11 mouse cellular contexts compared by ENCODE assay signal in genomic region chr9:107278126-107278525, GRCm38 (mm10). TPM values are rescaled to one million over a fixed set of nuclear protein-coding genes. Genes with fewer than 3 reads are reported as not detected.
DNase-seq lines count a peak whose midpoint lies in the region; TF ChIP-seq lines count a peak whose summit lies in the region.
"Had no signal": no experiment of that assay in that cellular context is flagged by ENCODE, and none has a peak within 500 bp of the region (broad histone marks: within the 10 kb centered on the region; RNA-seq: fewer than 3 reads in every experiment).

No protein-coding gene starts in this region.

- TF ChIP-seq CTCF in layer of hippocampus, adult 2 months (conservative IDR thresholded peaks at IDR 0.05), result peak; percentile 79
- TF ChIP-seq CTCF in brain, embryonic 14.5 days (IDR thresholded peaks at IDR 0.05; ENCODE audit: borderline replicate concordance, extremely low read depth, insufficient read depth, insufficient read length), result peak; percentile 37; the same call in 1 of the 2 replicates
- no peak for TF ChIP-seq CTCF in lung, adult 2 months (IDR thresholded peaks at IDR 0.05; ENCODE audit: insufficient read depth, low read length)

- peak; percentile 64 to 65 for DNase-seq in cerebellum, postnatal 10 days
- no peak for DNase-seq in cerebellum, postnatal 4 days (ENCODE audit: low spot score in 2 of 2)
- DNase-seq in layer of hippocampus, adult 2 months (ENCODE audit: low spot score in 2 of 2), result peak in 1 of 2 experiments; percentile 46
- no peak for DNase-seq in layer of hippocampus, postnatal 14 days (ENCODE audit: low spot score in 2 of 2)
- DNase-seq in 416B (ENCODE audit: low read depth), result peak; percentile 27
- DNase-seq in brain, embryonic 14.5 days (ENCODE audit: low read depth), result peak; percentile 40
- no peak for DNase-seq in urinary bladder, adult 2 months (ENCODE audit: low spot score)
- DNase-seq in lung, adult 2 months, result no peak
- DNase-seq: liver, postnatal 0 days had no signal

- H3K27ac ChIP-seq in layer of hippocampus, adult 2 months, result no peak overlapping the region
- H3K27ac ChIP-seq: heart, embryonic 13.5 days; neural tube, embryonic 12.5 days had no signal

- H3K4me3 ChIP-seq in layer of hippocampus, adult 2 months, result no peak overlapping the region
- no peak overlapping the region for H3K4me3 ChIP-seq in lung, adult 2 months (replicated peaks; ENCODE audit: extremely low read depth, low read depth, low read length)
- H3K4me3 ChIP-seq: heart, embryonic 13.5 days; neural tube, embryonic 12.5 days had no signal

- peaks cover 15% of the 10 kb centered on the region for H3K4me1 ChIP-seq in lung, adult 2 months (ENCODE audit: control insufficient read depth, insufficient read depth, low read length)

- 75% methylated on average over 4 of the region's 4 CpGs for WGBS in lung, adult 2 months

- TF ChIP-seq POLR2A in brain, embryonic 14.5 days (IDR thresholded peaks at IDR 0.05; ENCODE audit: borderline replicate concordance, extremely low read depth, insufficient read depth, insufficient read length, poor library complexity, severe bottlenecking), result no peak
- TF ChIP-seq POLR2A in lung, adult 2 months (IDR thresholded peaks at IDR 0.05; ENCODE audit: borderline replicate concordance, extremely low read depth, low read depth, low read length), result no peak

RNA-seq across cellular contexts. Expression of gene Mapkapk3, which starts 11.6 kb away (rescaled TPM):
- total RNA-seq in layer of hippocampus, adult 2 months (2021), result 1 to 10 TPM; 2.2 to 2.3 TPM
- 1 to 10 TPM; 2.0 to 3.1 TPM for total RNA-seq in layer of hippocampus, postnatal 14 days (2021)
- polyA plus RNA-seq in brain, embryonic 14.5 days (2012; rRNA removed), result 2.6 and 3.3 TPM in 2 replicates
- polyA plus RNA-seq in urinary bladder, adult 2 months (2012; rRNA removed), result 50.7 and 54.4 TPM in 2 replicates
- 29.3 and 41.1 TPM in 2 replicates for polyA plus RNA-seq in lung, adult 2 months (2012; rRNA removed)

RNA-seq across cellular contexts. Expression of gene Cish, which starts 17.7 kb away (rescaled TPM):
- 1 to 10 TPM; 3.0 to 3.7 TPM for total RNA-seq in layer of hippocampus, adult 2 months (2021)
- 1 to 10 TPM; 3.3 to 3.4 TPM for total RNA-seq in layer of hippocampus, postnatal 14 days (2021)
- 8.7 and 9.2 TPM in 2 replicates for polyA plus RNA-seq in brain, embryonic 14.5 days (2012; rRNA removed)
- 11.7 and 14.7 TPM in 2 replicates for polyA plus RNA-seq in urinary bladder, adult 2 months (2012; rRNA removed)
- 61.1 and 72.2 TPM in 2 replicates for polyA plus RNA-seq in lung, adult 2 months (2012; rRNA removed)

RNA-seq across cellular contexts. Expression of gene Dock3, which starts 46.4 kb away (rescaled TPM):
- 100 to 1,000 TPM; 111 to 112 TPM for total RNA-seq in layer of hippocampus, adult 2 months (2021)
- total RNA-seq in layer of hippocampus, postnatal 14 days (2021), result 10 to 100 TPM; 81.4 to 94.1 TPM
- 55.7 and 78.6 TPM in 2 replicates for polyA plus RNA-seq in brain, embryonic 14.5 days (2012; rRNA removed)
- polyA plus RNA-seq in urinary bladder, adult 2 months (2012; rRNA removed), result 10.5 and 17.1 TPM in 2 replicates
- 0.09 and 0.18 TPM in 2 replicates for polyA plus RNA-seq in lung, adult 2 months (2012; rRNA removed)
- polyA plus RNA-seq: liver, postnatal 0 days had no signal

Comparison
In these comparisons a context has a peak if more than half of its experiments do, and no peak if none do; other contexts are left out.
1. DNase-seq: peak in cerebellum, postnatal 10 days (2 of 2), 416B (single experiment) and brain, embryonic 14.5 days (single experiment); none in cerebellum, postnatal 4 days (0 of 2), layer of hippocampus, postnatal 14 days (0 of 2), urinary bladder, adult 2 months (single experiment) and lung, adult 2 months (single experiment).